Mouse (Mus musculus): ENCODE data around the gene Smarcd2. TPM values are rescaled to one million over a fixed set of nuclear protein-coding genes. Genes with fewer than 3 reads are reported as not detected.

Gene Smarcd2
- polyA plus RNA-seq, 1 experiment from 2014 or later, result 12.4 TPM

DNA sequence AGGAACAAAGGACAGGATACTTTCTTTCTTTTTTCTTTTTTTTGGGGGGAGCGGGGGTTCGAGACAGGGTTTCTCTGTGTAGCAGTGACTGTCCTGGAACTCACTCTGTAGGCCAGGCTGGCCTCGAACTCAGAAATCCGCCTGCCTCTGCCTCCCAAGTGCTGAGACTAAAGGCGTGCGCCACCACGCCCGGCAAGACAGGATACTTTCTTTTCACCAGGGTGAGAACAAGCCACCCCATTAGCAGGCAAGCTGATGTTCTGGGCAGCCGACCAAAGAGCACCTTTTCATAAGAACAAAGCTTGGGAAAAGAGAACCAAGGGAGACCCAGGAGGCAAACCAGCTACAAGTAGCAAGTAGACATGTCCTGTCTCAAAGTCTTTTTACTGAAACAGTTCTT, 34.0 kb upstream of the Smarcd2 start:
- no peak overlapping the region for H3K27ac ChIP-seq (ENCODE audit: low read length)
- H3K9ac ChIP-seq (replicated peaks; ENCODE audit: low read depth, low read length), result no peak overlapping the region
- no peak overlapping the region for H3K4me2 ChIP-seq (ENCODE audit: low read length)
- WGBS, result 70% methylated on average over 9 of the region's 9 CpGs
- H3K4me3 ChIP-seq (replicated peaks; ENCODE audit: low read length), result no peak overlapping the region
- H3K4me1 ChIP-seq (replicated peaks; ENCODE audit: control insufficient read depth, insufficient read depth, low read length), result no peaks in the 10 kb centered on the region
- H3K36me3 ChIP-seq (ENCODE audit: control insufficient read depth, insufficient read depth), result no peaks in the 10 kb centered on the region
- no peaks in the 10 kb centered on the region for H3K9me3 ChIP-seq (ENCODE audit: control insufficient read depth, low read length)
- H3K27me3 ChIP-seq (replicated peaks; ENCODE audit: control insufficient read depth, insufficient read depth, low read length), result no peaks in the 10 kb centered on the region
- ATAC-seq, result no peak

DNA sequence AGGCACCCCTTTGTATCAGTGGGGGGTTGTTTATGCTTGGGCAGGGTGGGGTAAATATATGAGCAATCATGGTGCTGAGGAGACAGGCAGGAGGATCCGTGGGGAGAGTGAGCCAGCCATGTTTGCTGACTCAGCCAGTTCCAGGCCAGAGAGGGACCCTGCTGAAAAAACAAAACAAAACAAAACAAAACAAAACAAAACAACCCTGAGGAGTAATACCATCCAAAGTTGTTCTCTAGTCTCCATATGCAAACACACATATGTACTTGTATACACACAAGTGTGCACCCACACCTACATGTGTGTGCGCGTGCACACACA, 33.3 kb upstream of the Smarcd2 start:
- ATAC-seq, result no peak
- H3K27ac ChIP-seq (ENCODE audit: low read length), result no peak overlapping the region
- H3K27me3 ChIP-seq (replicated peaks; ENCODE audit: control insufficient read depth, insufficient read depth, low read length), result no peaks in the 10 kb centered on the region
- H3K36me3 ChIP-seq (ENCODE audit: control insufficient read depth, insufficient read depth), result no peaks in the 10 kb centered on the region
- no peaks in the 10 kb centered on the region for H3K4me1 ChIP-seq (replicated peaks; ENCODE audit: control insufficient read depth, insufficient read depth, low read length)
- H3K9ac ChIP-seq (replicated peaks; ENCODE audit: low read depth, low read length), result no peak overlapping the region
- no peaks in the 10 kb centered on the region for H3K9me3 ChIP-seq (ENCODE audit: control insufficient read depth, low read length)
- no peak overlapping the region for H3K4me3 ChIP-seq (replicated peaks; ENCODE audit: low read length)
- no peak overlapping the region for H3K4me2 ChIP-seq (ENCODE audit: low read length)
- 84% methylated on average over 3 of the region's 3 CpGs for WGBS

DNA sequence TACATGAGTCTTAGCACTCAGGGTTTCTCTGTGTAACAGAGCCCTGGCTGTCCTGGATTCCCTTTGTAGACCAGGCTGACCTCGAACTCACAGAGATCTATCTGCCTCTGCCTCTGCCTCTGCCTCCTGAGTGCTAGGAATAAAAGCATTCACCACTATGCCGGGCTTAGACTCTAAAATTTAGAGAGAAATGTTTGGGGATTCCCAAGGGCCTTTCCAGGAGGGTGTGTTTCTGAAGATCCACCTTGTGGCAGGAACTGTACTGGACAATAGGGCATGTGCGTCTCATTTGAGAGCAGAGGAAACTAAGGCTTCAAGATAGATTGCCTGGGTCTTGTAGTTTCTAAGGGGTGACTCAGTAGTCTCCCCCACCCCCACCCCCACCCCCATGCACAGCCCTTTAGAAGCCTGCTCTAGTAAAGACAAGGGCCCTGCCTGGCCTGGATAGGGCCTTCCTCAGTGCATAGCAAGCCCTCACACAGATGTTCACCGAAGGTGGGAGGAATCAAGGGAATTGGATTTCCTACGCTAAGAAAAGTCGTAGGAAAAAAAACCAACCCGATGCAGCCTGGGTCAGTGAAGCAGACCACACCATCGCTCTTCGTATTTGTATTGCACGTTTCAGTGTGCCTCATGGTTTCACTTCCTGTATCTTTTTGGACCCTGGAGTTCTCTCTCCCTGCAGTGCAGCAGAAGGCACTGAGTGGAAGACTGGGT, 32.7 kb upstream of the Smarcd2 start:
- no peak for ATAC-seq
- Histone ChIP-seq H3K27me3 (replicated peaks; ENCODE audit: control insufficient read depth, insufficient read depth, low read length) (no peaks in the 10 kb centered on the region), H3K4me1 (replicated peaks; ENCODE audit: control insufficient read depth, insufficient read depth, low read length) (no peaks in the 10 kb centered on the region), H3K36me3 (ENCODE audit: control insufficient read depth, insufficient read depth) (no peaks in the 10 kb centered on the region), H3K27ac (ENCODE audit: low read length) (no peak overlapping the region), H3K4me2 (ENCODE audit: low read length) (no peak overlapping the region), H3K4me3 (replicated peaks; ENCODE audit: low read length) (no peak overlapping the region), H3K9me3 (ENCODE audit: control insufficient read depth, low read length) (no peaks in the 10 kb centered on the region), H3K9ac (replicated peaks; ENCODE audit: low read depth, low read length) (no peak overlapping the region)
- WGBS, result 87% methylated on average over 10 of the region's 10 CpGs

DNA sequence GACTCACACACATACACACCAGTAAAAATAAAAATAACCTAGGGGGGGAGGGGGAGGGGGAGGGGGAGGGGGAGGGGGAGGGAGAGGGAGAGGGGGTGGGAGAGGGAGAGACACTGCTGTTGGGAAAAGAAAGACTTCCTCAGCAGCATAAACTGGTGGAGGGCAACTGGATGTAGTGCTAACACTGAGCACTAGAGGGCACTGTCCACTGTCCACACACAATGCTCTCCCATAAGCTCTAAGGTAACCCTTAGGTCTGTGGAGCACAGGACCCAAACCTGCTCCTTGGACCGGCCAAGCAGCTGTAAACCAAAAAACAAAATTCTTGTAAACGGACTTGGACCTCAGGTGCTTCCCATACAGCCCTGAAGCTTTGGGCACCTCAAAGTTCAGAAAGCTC, 29.9 kb upstream of the Smarcd2 start:
- H3K36me3 ChIP-seq (ENCODE audit: control insufficient read depth, insufficient read depth), result no peaks in the 10 kb centered on the region
- ATAC-seq, result no peak
- no peak overlapping the region for H3K4me3 ChIP-seq (replicated peaks; ENCODE audit: low read length)
- no peak overlapping the region for H3K9ac ChIP-seq (replicated peaks; ENCODE audit: low read depth, low read length)
- H3K27me3 ChIP-seq (replicated peaks; ENCODE audit: control insufficient read depth, insufficient read depth, low read length), result no peaks in the 10 kb centered on the region
- H3K4me1 ChIP-seq (replicated peaks; ENCODE audit: control insufficient read depth, insufficient read depth, low read length), result no peaks in the 10 kb centered on the region
- no peaks in the 10 kb centered on the region for H3K9me3 ChIP-seq (ENCODE audit: control insufficient read depth, low read length)
- WGBS, result 13% methylated on average over 2 of the region's 2 CpGs
- H3K27ac ChIP-seq (ENCODE audit: low read length), result no peak overlapping the region
- H3K4me2 ChIP-seq (ENCODE audit: low read length), result no peak overlapping the region

DNA sequence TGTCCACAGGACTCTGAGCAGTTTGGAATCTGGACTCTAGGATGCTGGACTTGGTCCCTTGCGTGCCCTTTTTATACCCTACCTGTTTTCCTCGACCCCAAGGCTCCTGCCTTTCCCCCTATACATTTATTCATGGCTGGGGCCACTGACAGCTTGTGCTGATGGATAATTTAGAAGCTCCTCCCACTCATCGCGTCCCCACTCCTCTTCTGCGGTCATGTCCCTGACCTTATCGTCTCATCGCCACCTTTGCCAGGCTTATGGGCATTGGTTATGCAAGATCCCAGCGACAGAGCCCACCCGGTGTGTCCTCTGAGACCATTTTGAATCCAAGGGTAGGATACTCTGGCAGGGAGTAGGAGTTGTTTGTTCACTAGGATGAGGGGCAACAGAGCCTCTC, 29.0 kb upstream of the Smarcd2 start, which contains the start of gene Gh:
Gh (minus strand) TSS at position 101 of the 400 bp plus-strand sequence.
- no peak within 1 kb of the TSS for H3K27ac ChIP-seq (ENCODE audit: low read length)
- no peaks in the 10 kb centered on the region for H3K27me3 ChIP-seq (replicated peaks; ENCODE audit: control insufficient read depth, insufficient read depth, low read length)
- no peaks in the 10 kb centered on the region for H3K36me3 ChIP-seq (ENCODE audit: control insufficient read depth, insufficient read depth)
- no peaks in the 10 kb centered on the region for H3K9me3 ChIP-seq (ENCODE audit: control insufficient read depth, low read length)
- no peak for ATAC-seq
- no peak within 1 kb of the TSS for H3K9ac ChIP-seq (replicated peaks; ENCODE audit: low read depth, low read length)
- 80% methylated on average over 9 of the region's 9 CpGs for WGBS
- H3K4me2 ChIP-seq (ENCODE audit: low read length), result no peak within 1 kb of the TSS
- no peaks in the 10 kb centered on the region for H3K4me1 ChIP-seq (replicated peaks; ENCODE audit: control insufficient read depth, insufficient read depth, low read length)
- H3K4me3 ChIP-seq (replicated peaks; ENCODE audit: low read length), result no peak within 1 kb of the TSS

DNA sequence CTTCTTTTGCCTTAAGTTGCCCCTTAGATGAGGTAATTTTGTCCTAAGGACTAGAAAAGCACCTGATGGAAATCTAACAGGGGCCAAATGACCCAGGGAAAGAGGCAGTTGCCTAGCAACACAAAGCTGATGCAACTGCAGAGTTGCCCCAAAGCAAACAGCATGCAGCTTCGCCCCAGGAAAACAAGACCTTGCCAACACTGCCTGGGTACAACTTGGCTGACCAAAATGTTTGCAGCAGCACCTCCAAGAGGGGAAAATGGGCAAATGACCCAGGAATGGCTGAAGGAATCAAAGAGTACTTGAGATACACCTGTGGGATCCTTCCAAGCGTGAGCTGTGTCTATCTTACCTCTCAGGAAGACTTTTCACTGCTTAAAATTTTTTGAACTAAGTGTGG, 19.1 kb upstream of the Smarcd2 start:
- H3K9ac ChIP-seq (replicated peaks; ENCODE audit: low read depth, low read length), result no peak overlapping the region
- no peaks in the 10 kb centered on the region for H3K27me3 ChIP-seq (replicated peaks; ENCODE audit: control insufficient read depth, insufficient read depth, low read length)
- no peaks in the 10 kb centered on the region; the same call in 1 of the 2 replicates for H3K4me1 ChIP-seq (replicated peaks; ENCODE audit: control insufficient read depth, insufficient read depth, low read length)
- no peak for ATAC-seq
- no peak overlapping the region for H3K27ac ChIP-seq (ENCODE audit: low read length)
- no peaks in the 10 kb centered on the region for H3K36me3 ChIP-seq (ENCODE audit: control insufficient read depth, insufficient read depth)
- WGBS, result 86% methylated on average over 2 of the region's 2 CpGs
- no peak overlapping the region for H3K4me3 ChIP-seq (replicated peaks; ENCODE audit: low read length)
- H3K9me3 ChIP-seq (ENCODE audit: control insufficient read depth, low read length), result no peaks in the 10 kb centered on the region
- H3K4me2 ChIP-seq (ENCODE audit: low read length), result no peak overlapping the region

DNA sequence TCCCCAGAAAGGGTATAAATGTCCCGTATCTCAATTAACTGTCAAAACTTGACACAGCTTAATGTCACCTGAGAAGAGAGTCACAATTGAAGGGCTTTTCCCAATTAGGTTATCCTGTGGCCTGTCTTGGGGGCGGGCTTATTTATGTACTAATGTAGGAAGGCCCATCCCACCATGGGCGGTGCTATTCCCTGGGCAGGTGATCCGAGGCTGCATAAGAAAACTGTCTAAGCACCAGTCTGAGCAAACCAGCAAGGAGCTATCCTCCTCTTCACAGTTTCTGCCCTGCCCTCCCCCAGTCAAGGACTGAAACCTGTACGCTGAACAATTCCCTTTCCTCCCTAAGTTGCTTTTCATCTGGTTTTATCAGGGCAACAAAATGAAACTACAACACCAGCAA, 17.6 kb upstream of the Smarcd2 start:
- no peak overlapping the region for H3K9ac ChIP-seq (replicated peaks; ENCODE audit: low read depth, low read length)
- no peaks in the 10 kb centered on the region; the same call in 1 of the 2 replicates for H3K4me1 ChIP-seq (replicated peaks; ENCODE audit: control insufficient read depth, insufficient read depth, low read length)
- ATAC-seq, result no peak
- no peak overlapping the region for H3K4me2 ChIP-seq (ENCODE audit: low read length)
- H3K9me3 ChIP-seq (ENCODE audit: control insufficient read depth, low read length), result no peaks in the 10 kb centered on the region
- no peak overlapping the region for H3K4me3 ChIP-seq (replicated peaks; ENCODE audit: low read length)
- H3K27me3 ChIP-seq (replicated peaks; ENCODE audit: control insufficient read depth, insufficient read depth, low read length), result no peaks in the 10 kb centered on the region
- H3K27ac ChIP-seq (ENCODE audit: low read length), result no peak overlapping the region
- WGBS, result 91% methylated on average over 5 of the region's 5 CpGs
- no peaks in the 10 kb centered on the region for H3K36me3 ChIP-seq (ENCODE audit: control insufficient read depth, insufficient read depth)

DNA sequence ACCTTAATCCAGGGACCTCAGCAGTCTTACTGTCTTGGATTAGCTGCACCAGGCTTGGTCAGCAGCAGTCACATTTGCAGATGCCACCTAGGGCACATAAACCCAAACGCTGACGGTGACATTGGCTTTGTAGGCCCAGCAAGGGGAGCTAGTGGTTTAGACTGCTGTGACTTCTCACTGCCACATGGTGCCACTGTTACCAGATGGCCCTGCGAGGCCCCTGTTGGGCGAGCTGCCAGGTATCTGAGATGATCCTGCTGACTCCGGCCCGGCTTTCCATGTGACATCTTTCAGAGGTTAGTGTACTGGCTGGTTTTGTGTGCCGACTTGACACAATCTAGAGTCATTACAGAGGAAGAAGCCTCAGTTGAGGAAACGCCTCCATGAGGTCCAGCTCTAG, 16.6 kb upstream of the Smarcd2 start:
- H3K4me1 ChIP-seq (replicated peaks; ENCODE audit: control insufficient read depth, insufficient read depth, low read length), result no peaks in the 10 kb centered on the region; the same call in 1 of the 2 replicates
- H3K4me3 ChIP-seq (replicated peaks; ENCODE audit: low read length), result no peak overlapping the region
- H3K9ac ChIP-seq (replicated peaks; ENCODE audit: low read depth, low read length), result no peak overlapping the region
- no peak overlapping the region for H3K4me2 ChIP-seq (ENCODE audit: low read length)
- ATAC-seq, result no peak
- H3K9me3 ChIP-seq (ENCODE audit: control insufficient read depth, low read length), result no peaks in the 10 kb centered on the region
- H3K27ac ChIP-seq (ENCODE audit: low read length), result no peak overlapping the region
- H3K36me3 ChIP-seq (ENCODE audit: control insufficient read depth, insufficient read depth), result no peaks in the 10 kb centered on the region
- WGBS, result 74% methylated on average over 8 of the region's 8 CpGs
- no peaks in the 10 kb centered on the region for H3K27me3 ChIP-seq (replicated peaks; ENCODE audit: control insufficient read depth, insufficient read depth, low read length)

DNA sequence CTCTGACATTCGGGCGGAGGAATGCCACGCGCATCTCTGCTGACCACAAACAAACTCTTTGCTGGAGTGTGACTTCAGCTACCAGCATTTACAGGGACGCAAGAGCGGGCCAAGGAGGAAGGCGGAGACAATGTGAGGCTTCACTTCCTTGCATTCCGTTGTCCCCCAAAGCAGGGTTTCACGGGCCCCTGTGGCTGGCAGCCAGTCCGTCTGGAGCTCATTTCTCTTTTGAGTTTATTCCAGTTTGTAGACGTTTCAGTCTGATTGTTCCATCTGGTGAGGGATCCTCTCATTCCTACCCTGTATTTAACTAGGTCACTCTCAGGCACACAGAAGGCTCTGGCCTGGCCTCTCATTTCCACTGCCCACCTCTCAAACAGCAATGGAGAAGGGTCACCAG, 14.2 kb upstream of the Smarcd2 start:
- WGBS, result 53% methylated on average over 11 of the region's 11 CpGs
- Histone ChIP-seq H3K9me3 (ENCODE audit: control insufficient read depth, low read length) (no peaks in the 10 kb centered on the region), H3K27ac (ENCODE audit: low read length) (no peak overlapping the region), H3K4me1 (replicated peaks; ENCODE audit: control insufficient read depth, insufficient read depth, low read length) (no peaks in the 10 kb centered on the region; the same call in 1 of the 2 replicates), H3K4me2 (ENCODE audit: low read length) (no peak overlapping the region), H3K4me3 (replicated peaks; ENCODE audit: low read length) (no peak overlapping the region), H3K27me3 (replicated peaks; ENCODE audit: control insufficient read depth, insufficient read depth, low read length) (no peaks in the 10 kb centered on the region), H3K9ac (replicated peaks; ENCODE audit: low read depth, low read length) (no peak overlapping the region), H3K36me3 (ENCODE audit: control insufficient read depth, insufficient read depth) (no peaks in the 10 kb centered on the region)
- ATAC-seq, result no peak

DNA sequence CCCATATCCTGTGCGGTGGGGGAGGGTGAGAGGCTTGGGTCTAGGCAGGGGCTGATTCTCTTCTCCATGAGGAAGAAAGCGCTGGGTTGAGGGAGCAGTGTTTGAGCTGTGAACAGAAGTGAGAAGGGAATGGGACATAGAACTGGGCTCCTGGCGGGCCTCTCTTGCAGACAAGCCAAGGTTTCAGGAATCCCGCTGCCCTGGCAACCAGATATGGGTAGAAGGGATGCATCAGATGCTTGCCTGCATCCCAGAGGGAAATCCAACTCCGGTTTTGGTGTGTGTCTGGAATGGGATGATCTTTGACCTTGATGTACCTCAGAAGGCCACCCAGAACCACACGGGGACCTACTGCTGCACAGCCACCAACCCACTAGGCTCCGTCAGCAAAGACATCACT, 13.4 kb upstream of the Smarcd2 start:
- Histone ChIP-seq H3K4me1 (replicated peaks; ENCODE audit: control insufficient read depth, insufficient read depth, low read length) (no peaks in the 10 kb centered on the region; the same call in 1 of the 2 replicates), H3K9me3 (ENCODE audit: control insufficient read depth, low read length) (no peaks in the 10 kb centered on the region), H3K4me2 (ENCODE audit: low read length) (no peak overlapping the region), H3K27ac (ENCODE audit: low read length) (no peak overlapping the region), H3K4me3 (replicated peaks; ENCODE audit: low read length) (no peak overlapping the region), H3K27me3 (replicated peaks; ENCODE audit: control insufficient read depth, insufficient read depth, low read length) (no peaks in the 10 kb centered on the region), H3K36me3 (ENCODE audit: control insufficient read depth, insufficient read depth) (no peaks in the 10 kb centered on the region), H3K9ac (replicated peaks; ENCODE audit: low read depth, low read length) (no peak overlapping the region)
- no peak for ATAC-seq
- WGBS, result 93% methylated on average over 7 of the region's 7 CpGs
